Mouse (Mus musculus): ENCODE results near the gene Nfia.

DNA sequence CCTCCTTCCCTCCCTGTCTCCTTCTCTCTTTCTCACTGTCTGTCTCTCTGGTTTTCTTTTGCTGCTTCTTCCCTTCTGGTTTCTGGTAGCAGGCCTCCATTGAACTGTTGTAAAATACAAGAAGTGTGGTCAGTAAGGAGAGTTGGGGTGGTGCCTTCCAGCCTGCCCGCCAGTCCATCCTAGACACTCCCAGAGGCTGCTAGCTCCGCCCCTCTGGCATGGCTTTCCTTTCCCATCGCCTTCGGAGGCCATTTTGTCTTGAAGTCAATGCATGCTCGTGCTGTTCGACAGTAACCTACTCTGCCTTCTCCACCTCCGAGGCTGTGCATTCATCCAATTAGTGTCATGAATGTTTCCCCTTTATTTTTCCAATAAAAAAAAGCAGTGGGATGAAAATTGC is 343.5 kb downstream of the Nfia start:
- TF ChIP-seq POLR2A (IDR thresholded peaks at IDR 0.05; ENCODE audit: borderline replicate concordance, extremely low read depth, low read depth, low read length), result no peak
- TF ChIP-seq CTCF (IDR thresholded peaks at IDR 0.05; ENCODE audit: insufficient read depth, low read length), result no peak

Data from lung, adult 2 months (tissue).